Mouse (Mus musculus): Measurements from ENCODE around the gene Cdh1. TPM values are rescaled to one million over a fixed set of nuclear protein-coding genes. Genes with fewer than 3 reads are reported as not detected.
A peak's percentile ranks its signal among the peaks of the same experiment; 100 is the strongest.

Gene Cdh1
- polyA plus RNA-seq, 1 experiment from 2014 or later, result 74.0 TPM

GRCm38 (mm10) chr8:106632650-106633049 lies 29.5 kb downstream of the Cdh1 start:
- no peaks in the 10 kb centered on the region for H3K36me3 ChIP-seq (ENCODE audit: insufficient read depth, low read length)
- H3K27ac ChIP-seq, result no peak overlapping the region
- 21% methylated on average over 8 of the region's 8 CpGs for WGBS
- no peak overlapping the region for H3K4me3 ChIP-seq (replicated peaks; ENCODE audit: low read depth, low read length)
- H3K4me1 ChIP-seq (replicated peaks; ENCODE audit: insufficient read depth, low read length), result 0 out of 2 replicates have a peak, but pooled peaks cover 3% of the 10 kb centered on the region
- H3K9me3 ChIP-seq (replicated peaks; ENCODE audit: low read length), result no peaks in the 10 kb centered on the region
- no peak; the same call in 1 of the 2 replicates for ATAC-seq (replicated peaks; ENCODE audit: low FRiP score, low read depth)
- H3K4me2 ChIP-seq (ENCODE audit: low read length), result no peak overlapping the region
- TF ChIP-seq CTCF (IDR thresholded peaks at IDR 0.05; ENCODE audit: low read depth), result no peak
- no peak overlapping the region for H3K9ac ChIP-seq (ENCODE audit: low read depth, low read length)
- DNase-seq (ENCODE audit: low spot score), result no peak
- no peaks in the 10 kb centered on the region for H3K27me3 ChIP-seq (ENCODE audit: insufficient read depth, low read length)

GRCm38 (mm10) chr8:106633361-106634158 lies 30.4 kb downstream of the Cdh1 start:
- no peaks in the 10 kb centered on the region for H3K36me3 ChIP-seq (ENCODE audit: insufficient read depth, low read length)
- no peaks in the 10 kb centered on the region for H3K9me3 ChIP-seq (replicated peaks; ENCODE audit: low read length)
- DNase-seq (ENCODE audit: low spot score) (no peak), ATAC-seq (replicated peaks; ENCODE audit: low FRiP score, low read depth) (peak; percentile 43; the same call in 1 of the 2 replicates)
- TF ChIP-seq CTCF (IDR thresholded peaks at IDR 0.05; ENCODE audit: low read depth), result no peak
- no peak overlapping the region for H3K4me3 ChIP-seq (replicated peaks; ENCODE audit: low read depth, low read length)
- H3K27me3 ChIP-seq (ENCODE audit: insufficient read depth, low read length), result no peaks in the 10 kb centered on the region
- no peak overlapping the region for H3K27ac ChIP-seq
- H3K4me2 ChIP-seq (ENCODE audit: low read length), result no peak overlapping the region
- H3K4me1 ChIP-seq (replicated peaks; ENCODE audit: insufficient read depth, low read length), result 0 out of 2 replicates have a peak, but pooled peaks cover 3% of the 10 kb centered on the region
- H3K9ac ChIP-seq (ENCODE audit: low read depth, low read length), result no peak overlapping the region
- 62% methylated on average over 17 of the region's 17 CpGs for WGBS

- no peaks in the 10 kb centered on the region for H3K27me3 ChIP-seq (ENCODE audit: insufficient read depth, low read length)
- ATAC-seq (replicated peaks; ENCODE audit: low FRiP score, low read depth) (no peak), DNase-seq (ENCODE audit: low spot score) (no peak)
- H3K9ac ChIP-seq (ENCODE audit: low read depth, low read length), result no peak overlapping the region
- H3K4me3 ChIP-seq (replicated peaks; ENCODE audit: low read depth, low read length), result no peak overlapping the region
- no peak overlapping the region for H3K4me2 ChIP-seq (ENCODE audit: low read length)
- TF ChIP-seq CTCF (IDR thresholded peaks at IDR 0.05; ENCODE audit: low read depth), result no peak
- no peaks in the 10 kb centered on the region for H3K36me3 ChIP-seq (ENCODE audit: insufficient read depth, low read length)
- WGBS, result 23% methylated on average over 5 of the region's 5 CpGs
- H3K27ac ChIP-seq, result peak overlapping the region; percentile 13; the same call in 1 of the 2 replicates
- H3K9me3 ChIP-seq (replicated peaks; ENCODE audit: low read length), result no peaks in the 10 kb centered on the region
- 0 out of 2 replicates have a peak, but pooled peaks cover 3% of the 10 kb centered on the region for H3K4me1 ChIP-seq (replicated peaks; ENCODE audit: insufficient read depth, low read length)
Measured at GRCm38 (mm10) chr8:106635284-106635683, 32.1 kb downstream of the Cdh1 start.

- Histone ChIP-seq H3K4me1 (replicated peaks; ENCODE audit: insufficient read depth, low read length) (0 out of 2 replicates have a peak, but pooled peaks cover 5% of the 10 kb centered on the region), H3K4me2 (ENCODE audit: low read length) (no peak overlapping the region), H3K27me3 (ENCODE audit: insufficient read depth, low read length) (no peaks in the 10 kb centered on the region), H3K36me3 (ENCODE audit: insufficient read depth, low read length) (no peaks in the 10 kb centered on the region), H3K27ac (0 out of 2 replicates have a peak overlapping the region, but pooled peaks have one; percentile 20), H3K4me3 (replicated peaks; ENCODE audit: low read depth, low read length) (no peak overlapping the region), H3K9me3 (replicated peaks; ENCODE audit: low read length) (no peaks in the 10 kb centered on the region), H3K9ac (ENCODE audit: low read depth, low read length) (no peak overlapping the region)
- ATAC-seq (replicated peaks; ENCODE audit: low FRiP score, low read depth), result no peak
- TF ChIP-seq CTCF (IDR thresholded peaks at IDR 0.05; ENCODE audit: low read depth), result no peak
- 65% methylated on average over 4 of the region's 4 CpGs for WGBS
- DNase-seq (ENCODE audit: low spot score), result no peak
Measured at GRCm38 (mm10) chr8:106637446-106637845, 34.3 kb downstream of the Cdh1 start.

GRCm38 (mm10) chr8:106638768-106639295 lies 35.7 kb downstream of the Cdh1 start:
- ATAC-seq (replicated peaks; ENCODE audit: low FRiP score, low read depth) (no peak), DNase-seq (ENCODE audit: low spot score) (no peak)
- no peaks in the 10 kb centered on the region for H3K27me3 ChIP-seq (ENCODE audit: insufficient read depth, low read length)
- H3K9ac ChIP-seq (ENCODE audit: low read depth, low read length), result no peak overlapping the region
- no peak for TF ChIP-seq CTCF (IDR thresholded peaks at IDR 0.05; ENCODE audit: low read depth)
- H3K4me2 ChIP-seq (ENCODE audit: low read length), result no peak overlapping the region
- no peaks in the 10 kb centered on the region for H3K36me3 ChIP-seq (ENCODE audit: insufficient read depth, low read length)
- H3K4me1 ChIP-seq (replicated peaks; ENCODE audit: insufficient read depth, low read length), result 0 out of 2 replicates have a peak, but pooled peaks cover 2% of the 10 kb centered on the region
- no peak overlapping the region for H3K27ac ChIP-seq
- no peak overlapping the region for H3K4me3 ChIP-seq (replicated peaks; ENCODE audit: low read depth, low read length)
- no peaks in the 10 kb centered on the region for H3K9me3 ChIP-seq (replicated peaks; ENCODE audit: low read length)
- WGBS, result 74% methylated on average over 7 of the region's 7 CpGs

- no peak for TF ChIP-seq CTCF (IDR thresholded peaks at IDR 0.05; ENCODE audit: low read depth)
- Histone ChIP-seq H3K4me2 (ENCODE audit: low read length) (no peak overlapping the region), H3K27ac (no peak overlapping the region), H3K4me1 (replicated peaks; ENCODE audit: insufficient read depth, low read length) (0 out of 2 replicates have a peak, but pooled peaks cover 2% of the 10 kb centered on the region), H3K9me3 (replicated peaks; ENCODE audit: low read length) (no peaks in the 10 kb centered on the region), H3K4me3 (replicated peaks; ENCODE audit: low read depth, low read length) (no peak overlapping the region), H3K27me3 (ENCODE audit: insufficient read depth, low read length) (no peaks in the 10 kb centered on the region), H3K9ac (ENCODE audit: low read depth, low read length) (no peak overlapping the region), H3K36me3 (ENCODE audit: insufficient read depth, low read length) (no peaks in the 10 kb centered on the region)
- ATAC-seq (replicated peaks; ENCODE audit: low FRiP score, low read depth) (no peak), DNase-seq (ENCODE audit: low spot score) (no peak)
- 53% methylated on average over 7 of the region's 7 CpGs for WGBS
Measured at GRCm38 (mm10) chr8:106640212-106640611, 37.1 kb downstream of the Cdh1 start.

Measured in kidney, postnatal 0 days (tissue).